Mouse (Mus musculus): ENCODE results near the gene Vmn1r82.

DNA sequence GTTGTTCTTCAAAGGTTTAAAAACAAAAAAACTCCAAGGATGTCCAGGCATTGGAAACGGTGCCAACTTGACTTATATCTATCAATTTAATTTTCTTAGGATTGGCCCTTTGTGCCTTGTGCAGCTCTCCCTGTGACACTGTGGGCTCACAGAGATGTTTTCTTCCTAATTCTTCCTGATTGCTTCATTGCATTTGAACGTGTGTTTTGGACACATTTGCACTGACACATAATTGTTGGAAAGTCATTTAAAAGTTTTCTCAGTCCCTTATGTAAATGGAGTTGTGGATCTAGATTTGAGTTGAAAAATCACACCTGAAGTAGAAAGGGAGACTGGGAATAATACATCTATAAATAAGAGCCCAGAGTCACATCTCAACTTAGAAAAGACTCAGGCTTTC lies at the start of gene Vmn1r82:
- no peak for TF ChIP-seq MAFK (IDR thresholded peaks at IDR 0.05; ENCODE audit: insufficient read depth, low read depth, low read length)
- TF ChIP-seq CHD2 (IDR thresholded peaks at IDR 0.05; ENCODE audit: low read depth, low read length): no peak

Measured in ES-E14 (cell line).